ENCODE assay signal across 26 mouse cellular contexts in genomic region chr7:102917032-102917875, GRCm38 (mm10). TPM values are rescaled to one million over a fixed set of nuclear protein-coding genes. Genes with fewer than 3 reads are reported as not detected.
DNase-seq lines count a peak whose midpoint lies in the region; ATAC-seq lines count a peak whose summit lies in the region.
"Had no signal": no experiment of that assay in that cellular context is flagged by ENCODE, and none has a peak within 500 bp of the region (broad histone marks: within the 10 kb centered on the region; RNA-seq: fewer than 3 reads in every experiment).

Olfr571 (minus strand) TSS chr7:102917536.

- no peak within 1 kb of the TSS for H3K27ac ChIP-seq in hindbrain, embryonic 12.5 days
- H3K27ac ChIP-seq in hindbrain, embryonic 14.5 days, result no peak within 1 kb of the TSS
- no peak within 1 kb of the TSS for H3K27ac ChIP-seq in neural tube, embryonic 12.5 days
- H3K27ac ChIP-seq: forebrain, embryonic 13.5 days; gastrocnemius, adult 2 months; heart, embryonic 13.5 days; hindbrain, embryonic 15.5 days had no signal

- H3K27me3 ChIP-seq in hindbrain, embryonic 12.5 days, result no peaks in the 10 kb centered on the region
- H3K27me3 ChIP-seq in hindbrain, embryonic 14.5 days (ENCODE audit: control insufficient read depth, insufficient read depth, low read length), result no peaks in the 10 kb centered on the region
- H3K27me3 ChIP-seq in neural tube, embryonic 12.5 days (replicated peaks), result no peaks in the 10 kb centered on the region
- H3K27me3 ChIP-seq: forebrain, embryonic 13.5 days; heart, embryonic 13.5 days; hindbrain, embryonic 15.5 days had no signal

- peak; percentile 63 for ATAC-seq in hindbrain, embryonic 12.5 days (ENCODE audit: low FRiP score)
- no peak for ATAC-seq in hindbrain, embryonic 14.5 days (ENCODE audit: low FRiP score)
- ATAC-seq in neural tube, embryonic 12.5 days (ENCODE audit: low FRiP score, low read depth), result peak; percentile 71
- ATAC-seq: forebrain, embryonic 13.5 days; intestine, embryonic 16.5 days had no signal

- no peak within 1 kb of the TSS for H3K9ac ChIP-seq in hindbrain, embryonic 12.5 days
- no peak within 1 kb of the TSS for H3K9ac ChIP-seq in hindbrain, embryonic 14.5 days
- no peak within 1 kb of the TSS for H3K9ac ChIP-seq in neural tube, embryonic 12.5 days
- H3K9ac ChIP-seq: forebrain, embryonic 13.5 days; forebrain, postnatal 0 days; heart, embryonic 13.5 days; hindbrain, embryonic 15.5 days had no signal

- no peaks in the 10 kb centered on the region for H3K36me3 ChIP-seq in hindbrain, embryonic 12.5 days
- H3K36me3 ChIP-seq in hindbrain, embryonic 14.5 days (replicated peaks; ENCODE audit: control insufficient read depth, insufficient read depth), result no peaks in the 10 kb centered on the region
- no peaks in the 10 kb centered on the region for H3K36me3 ChIP-seq in neural tube, embryonic 12.5 days
- H3K36me3 ChIP-seq: heart, embryonic 13.5 days; hindbrain, embryonic 15.5 days had no signal

- H3K4me3 ChIP-seq in hindbrain, embryonic 12.5 days, result no peak within 1 kb of the TSS
- no peak within 1 kb of the TSS for H3K4me3 ChIP-seq in hindbrain, embryonic 14.5 days (replicated peaks; ENCODE audit: low read length)
- H3K4me3 ChIP-seq in neural tube, embryonic 12.5 days, result no peak within 1 kb of the TSS
- H3K4me3 ChIP-seq: forebrain, embryonic 13.5 days; gastrocnemius, adult 2 months; heart, embryonic 13.5 days; hindbrain, embryonic 15.5 days had no signal

- no peaks in the 10 kb centered on the region for H3K9me3 ChIP-seq in hindbrain, embryonic 12.5 days (replicated peaks)
- no peaks in the 10 kb centered on the region for H3K9me3 ChIP-seq in hindbrain, embryonic 14.5 days (ENCODE audit: control insufficient read depth, low read length)
- H3K9me3 ChIP-seq in neural tube, embryonic 12.5 days, result no peaks in the 10 kb centered on the region
- H3K9me3 ChIP-seq: forebrain, embryonic 13.5 days; heart, embryonic 13.5 days; hindbrain, embryonic 15.5 days had no signal

- DNase-seq in embryo, embryonic 10.5 days (ENCODE audit: low spot score), result peak; percentile 12
- no peak for DNase-seq in embryo, embryonic 10 days (ENCODE audit: low spot score)
- no peak for DNase-seq in hindbrain, embryonic 14.5 days (ENCODE audit: low spot score)
- no peak for DNase-seq in neural tube, embryonic 10.5 days (ENCODE audit: extremely low spot score, low spot score)
- DNase-seq in layer of hippocampus, postnatal 36 days, result no peak
- DNase-seq: adrenal gland, postnatal 10 days; B cell, adult 2 months; cerebellum, adult 11 months; cerebellum, adult 8-10 months; cerebellum, postnatal 14 days; forebrain, postnatal 0 days; gastrocnemius, adult 2 months; gastrocnemius, postnatal 36 days; heart, adult 11 months; heart, postnatal 36 days had no signal

- WGBS in hindbrain, embryonic 12.5 days, result 51% methylated on average over 4 of the region's 4 CpGs
- WGBS in hindbrain, embryonic 14.5 days, result 66% methylated on average over 4 of the region's 4 CpGs
- WGBS in neural tube, embryonic 12.5 days, result 47% methylated on average over 4 of the region's 4 CpGs

- H3K4me1 ChIP-seq in hindbrain, embryonic 12.5 days, result 0 out of 2 replicates have a peak, but pooled peaks cover 4% of the 10 kb centered on the region
- no peaks in the 10 kb centered on the region for H3K4me1 ChIP-seq in hindbrain, embryonic 14.5 days (replicated peaks; ENCODE audit: control insufficient read depth, insufficient read depth, low read length)
- H3K4me1 ChIP-seq in neural tube, embryonic 12.5 days, result no peaks in the 10 kb centered on the region
- H3K4me1 ChIP-seq: forebrain, embryonic 13.5 days; hindbrain, embryonic 15.5 days had no signal

- no peak within 1 kb of the TSS for H3K4me2 ChIP-seq in hindbrain, embryonic 12.5 days (replicated peaks)
- no peak within 1 kb of the TSS for H3K4me2 ChIP-seq in hindbrain, embryonic 14.5 days (replicated peaks)
- no peak within 1 kb of the TSS for H3K4me2 ChIP-seq in neural tube, embryonic 12.5 days (replicated peaks)
- H3K4me2 ChIP-seq: forebrain, embryonic 13.5 days; heart, embryonic 13.5 days; hindbrain, embryonic 15.5 days had no signal

RNA-seq across cellular contexts. Expression of gene Olfr571, which starts in this region (rescaled TPM):
- not detected in 2 replicates for polyA plus RNA-seq in hindbrain, embryonic 12.5 days (2016; fragmentation: Nextera tagmentation; extraction: Ambion mirVana)
- polyA plus RNA-seq in hindbrain, embryonic 14.5 days (2014; fragmentation: Nextera tagmentation; extraction: Ambion mirVana), result not detected in 2 replicates
- not detected in 2 replicates for polyA plus RNA-seq in neural tube, embryonic 12.5 days (2016; fragmentation: Nextera tagmentation; extraction: Ambion mirVana)
- not detected for total RNA-seq in layer of hippocampus, postnatal 36 days (2021)
- total RNA-seq: adrenal gland, postnatal 10 days; adrenal gland, postnatal 4 days; common myeloid progenitor, adult 5-6 weeks; forebrain, postnatal 0 days; gastrocnemius, adult 2 months; gastrocnemius, postnatal 36 days; heart, postnatal 36 days; MEL had no signal
- polyA plus RNA-seq: brain, embryonic 14.5 days; forebrain, embryonic 13.5 days; forebrain, postnatal 0 days; heart, embryonic 13.5 days; heart, postnatal 0 days; hindbrain, embryonic 15.5 days; intestine, embryonic 16.5 days had no signal

Comparison
In these comparisons a context has a peak if more than half of its experiments do, and no peak if none do; other contexts are left out.
1. Peak in ATAC-seq in hindbrain, embryonic 12.5 days; RNA of the gene not detected or under 1 TPM.
2. Peak in ATAC-seq in neural tube, embryonic 12.5 days; RNA of the gene not detected or under 1 TPM.